12 mouse cellular contexts compared by ENCODE assay signal in genomic region chr3:35060042-35060441, GRCm38 (mm10).
DNase-seq lines count a peak whose midpoint lies in the region; ATAC-seq lines count a peak whose summit lies in the region.
"Had no signal": no experiment of that assay in that cellular context is flagged by ENCODE, and none has a peak within 500 bp of the region (broad histone marks: within the 10 kb centered on the region; RNA-seq: fewer than 3 reads in every experiment).

No protein-coding gene starts in this region.

- no peak overlapping the region for H3K4me3 ChIP-seq in heart, embryonic 16.5 days (ENCODE audit: low read length)
- H3K4me3 ChIP-seq in hindbrain, embryonic 11.5 days (ENCODE audit: low read depth, low read length): no peak overlapping the region
- no peak overlapping the region for H3K4me3 ChIP-seq in neural tube, embryonic 12.5 days
- H3K4me3 ChIP-seq: stomach, embryonic 15.5 days had no signal

- peak overlapping the region; percentile 32 for H3K4me2 ChIP-seq in heart, embryonic 16.5 days (ENCODE audit: low read depth, low read length)
- H3K4me2 ChIP-seq in hindbrain, embryonic 11.5 days (replicated peaks; ENCODE audit: low read depth, low read length): 0 out of 2 replicates have a peak overlapping the region, but pooled peaks have one; percentile 5
- H3K4me2 ChIP-seq in neural tube, embryonic 12.5 days (replicated peaks): 0 out of 2 replicates have a peak overlapping the region, but pooled peaks have one; percentile 20
- H3K4me2 ChIP-seq: stomach, embryonic 15.5 days had no signal

- no peak for ATAC-seq in heart, embryonic 16.5 days (replicated peaks; ENCODE audit: extremely low read depth, insufficient read depth, low FRiP score)
- no peak for ATAC-seq in hindbrain, embryonic 11.5 days (ENCODE audit: low FRiP score)
- no peak for ATAC-seq in neural tube, embryonic 12.5 days (ENCODE audit: low FRiP score, low read depth)

- no peaks in the 10 kb centered on the region for H3K27me3 ChIP-seq in heart, embryonic 16.5 days (ENCODE audit: control insufficient read depth, insufficient read depth, low read length)
- H3K27me3 ChIP-seq in hindbrain, embryonic 11.5 days (ENCODE audit: control insufficient read depth, insufficient read depth, low read length): no peaks in the 10 kb centered on the region
- no peaks in the 10 kb centered on the region for H3K27me3 ChIP-seq in neural tube, embryonic 12.5 days (replicated peaks)
- H3K27me3 ChIP-seq: CH12.LX; stomach, embryonic 15.5 days had no signal

- H3K9me3 ChIP-seq in heart, embryonic 16.5 days (replicated peaks; ENCODE audit: control insufficient read depth, low read length): no peaks in the 10 kb centered on the region
- H3K9me3 ChIP-seq in hindbrain, embryonic 11.5 days (ENCODE audit: control insufficient read depth, low read length): no peaks in the 10 kb centered on the region
- H3K9me3 ChIP-seq in neural tube, embryonic 12.5 days: no peaks in the 10 kb centered on the region
- H3K9me3 ChIP-seq: stomach, embryonic 15.5 days had no signal

- 23% methylated on average over 10 of the region's 10 CpGs for WGBS in heart, embryonic 16.5 days
- 18% methylated on average over 10 of the region's 10 CpGs for WGBS in hindbrain, embryonic 11.5 days
- WGBS in neural tube, embryonic 12.5 days: 41% methylated on average over 10 of the region's 10 CpGs

- H3K9ac ChIP-seq in heart, embryonic 16.5 days (ENCODE audit: low read length): no peak overlapping the region
- no peak overlapping the region for H3K9ac ChIP-seq in hindbrain, embryonic 11.5 days (ENCODE audit: low read depth, low read length)
- no peak overlapping the region for H3K9ac ChIP-seq in neural tube, embryonic 12.5 days
- H3K9ac ChIP-seq: stomach, embryonic 15.5 days had no signal

- no peak overlapping the region for H3K27ac ChIP-seq in heart, embryonic 16.5 days (ENCODE audit: low read length)
- H3K27ac ChIP-seq in hindbrain, embryonic 11.5 days (ENCODE audit: low read depth, low read length): peak overlapping the region; percentile 1; the same call in 1 of the 2 replicates
- no peak overlapping the region for H3K27ac ChIP-seq in neural tube, embryonic 12.5 days
- H3K27ac ChIP-seq: stomach, embryonic 15.5 days had no signal

- no peaks in the 10 kb centered on the region for H3K36me3 ChIP-seq in heart, embryonic 16.5 days (ENCODE audit: control insufficient read depth, insufficient read depth)
- no peaks in the 10 kb centered on the region for H3K36me3 ChIP-seq in hindbrain, embryonic 11.5 days (ENCODE audit: control insufficient read depth, insufficient read depth, low read length)
- no peaks in the 10 kb centered on the region for H3K36me3 ChIP-seq in neural tube, embryonic 12.5 days
- H3K36me3 ChIP-seq: stomach, embryonic 15.5 days had no signal

- H3K4me1 ChIP-seq in heart, embryonic 16.5 days (ENCODE audit: control insufficient read depth, insufficient read depth, low read length): no peaks in the 10 kb centered on the region
- peaks cover 8% of the 10 kb centered on the region for H3K4me1 ChIP-seq in hindbrain, embryonic 11.5 days (replicated peaks; ENCODE audit: control insufficient read depth, insufficient read depth, low read length)
- no peaks in the 10 kb centered on the region for H3K4me1 ChIP-seq in neural tube, embryonic 12.5 days

- no peak for DNase-seq in heart, adult 8-10 months (ENCODE audit: low spot score)
- DNase-seq in embryo, embryonic 11 days: peak; percentile 42
- peak; percentile 42 for DNase-seq in hindbrain, embryonic 11.5 days (ENCODE audit: low spot score)
- DNase-seq in kidney, postnatal 10 days: no peak
- no peak for DNase-seq in adrenal gland, postnatal 25 days
- no peak for DNase-seq in urinary bladder, adult 2 months (ENCODE audit: low spot score)
- DNase-seq: cerebellum, adult 9-11 months; lung, postnatal 10 days had no signal

Comparison
In these comparisons a context has a peak if more than half of its experiments do, and no peak if none do; other contexts are left out.
1. DNase-seq: peak in embryo, embryonic 11 days (single experiment) and hindbrain, embryonic 11.5 days (single experiment); none in heart, adult 8-10 months (single experiment), kidney, postnatal 10 days (single experiment), adrenal gland, postnatal 25 days (single experiment) and urinary bladder, adult 2 months (single experiment).
2. Peak in every context shown above with its lines, with median percentiles within 50 percentile points of each other: H3K4me2 ChIP-seq.